Mouse (Mus musculus): ENCODE measurements around the gene Sox10.

DNA sequence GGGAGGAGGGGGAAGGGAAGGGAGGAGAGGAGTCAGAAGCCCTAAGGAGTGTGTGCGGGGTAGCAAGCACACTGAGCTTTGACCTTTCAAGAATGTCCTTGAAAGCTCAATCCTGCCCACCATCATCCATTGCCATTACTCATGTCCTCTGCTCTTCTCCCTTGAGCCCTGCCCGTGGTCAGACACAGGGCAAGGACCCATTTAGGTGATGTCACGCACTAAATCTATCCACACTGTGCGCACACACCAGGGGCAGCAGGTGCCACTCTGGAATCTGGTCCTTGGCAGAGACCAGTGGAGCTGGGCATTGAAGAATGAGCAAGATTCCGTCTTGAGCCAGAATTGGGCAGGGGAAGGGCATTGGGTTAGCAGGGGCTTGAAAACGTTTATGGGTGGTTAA is 43.2 kb upstream of the Sox10 start:
- TF ChIP-seq CTCF (IDR thresholded peaks at IDR 0.05; ENCODE audit: low read depth, low read length): no peak
- TF ChIP-seq POLR2A (IDR thresholded peaks at IDR 0.05; ENCODE audit: borderline replicate concordance, low read depth, low read length): no peak
